Mouse (Mus musculus) forebrain, embryonic 15.5 days (tissue): ENCODE results near the gene Plek. TPM values are rescaled to one million over a fixed set of nuclear protein-coding genes. Genes with fewer than 3 reads are reported as not detected.

ENCODE experiments used
- ATAC-seq: fragments of 200-750 bp; cut with Nextera tagmentation; replicated peaks from 2 replicates; pipeline ENCODE4 v1.8.0; 2017; ENCODE audit warnings: mild to moderate bottlenecking, moderate TSS enrichment, moderate library complexity
- H3K27ac ChIP-seq: fragments of 300-500 bp; sonication (generic); replicated peaks from 2 replicates; pipeline ENCODE4 v1.5.1; 2015; ENCODE audit warnings: mild to moderate bottlenecking, inconsistent platforms
- H3K27me3 ChIP-seq: fragments of 300-500 bp; sonication (generic); 2 replicates; pipeline ENCODE4 v1.6.1; 2015; ENCODE audit warnings: inconsistent platforms
- H3K36me3 ChIP-seq: fragments of 300-500 bp; sonication (generic); 2 replicates; pipeline ENCODE4 v1.6.1; 2015; ENCODE audit warnings: mild to moderate bottlenecking, inconsistent platforms
- H3K4me1 ChIP-seq: fragments of 300-500 bp; sonication (generic); 2 replicates; pipeline ENCODE4 v1.6.1; 2015; ENCODE audit warnings: inconsistent platforms
- H3K4me2 ChIP-seq: fragments of 300-500 bp; sonication (generic); replicated peaks from 2 replicates; pipeline ENCODE4 v1.6.1; 2015; ENCODE audit warnings: mild to moderate bottlenecking, inconsistent platforms
- H3K4me3 ChIP-seq: fragments of 300-500 bp; sonication (generic); 2 replicates; pipeline ENCODE4 v1.5.1; 2015; ENCODE audit warnings: mild to moderate bottlenecking, inconsistent platforms
- H3K9ac ChIP-seq: fragments of 300-500 bp; sonication (generic); replicated peaks from 2 replicates; pipeline ENCODE4 v1.6.1; 2015; ENCODE audit warnings: mild to moderate bottlenecking, inconsistent platforms
- H3K9me3 ChIP-seq: fragments of 300-500 bp; sonication (generic); 2 replicates; pipeline ENCODE4 v1.6.1; 2016; ENCODE audit warnings: inconsistent platforms
- WGBS: fragments of 180-500 bp; shearing (Covaris S2); methylation state at CpG from one replicate; pipeline ENCODE4 v1.1.7; 2015; ENCODE audit warnings: mixed read lengths; 5-methylcytosine and 5-hydroxymethylcytosine counted together
- polyA plus RNA-seq: library from polyadenylated mRNA; unstranded; fragments of >200 nt; fragmentation: Nextera tagmentation; extraction: Ambion mirVana; gene quantifications from 2 replicates; pipeline ENCODE4 v1.2.1, GENCODE M21; 2015

Plek gene
- polyA plus RNA-seq, 1 experiment from 2014 or later, result 2.5 TPM

DNA sequence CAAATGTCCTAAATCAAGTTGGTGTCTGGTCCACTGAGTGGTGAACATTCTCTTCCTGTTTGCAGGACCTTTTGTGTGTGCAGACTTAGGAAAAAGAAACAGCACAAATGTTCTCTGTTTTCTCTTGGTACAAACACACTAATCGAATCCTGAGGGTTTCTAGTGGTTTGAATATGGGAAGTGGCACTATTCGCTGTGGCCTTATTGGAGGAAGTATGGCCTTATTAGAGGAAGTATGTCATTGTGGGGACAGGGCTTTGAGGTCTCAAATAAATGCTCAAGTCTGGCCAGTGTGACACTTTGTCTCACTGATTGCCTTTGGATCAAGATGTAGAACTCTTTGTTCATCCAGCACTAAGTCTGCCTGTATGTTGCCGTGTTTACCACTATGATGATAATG is 120.0 kb downstream of the Plek start:
- no peak overlapping the region for H3K27ac ChIP-seq
- no peak overlapping the region for H3K4me3 ChIP-seq
- no peaks in the 10 kb centered on the region for H3K9me3 ChIP-seq
- no peak for ATAC-seq
- H3K4me1 ChIP-seq, result no peaks in the 10 kb centered on the region
- H3K4me2 ChIP-seq, result no peak overlapping the region
- no peak overlapping the region for H3K9ac ChIP-seq
- WGBS, result 95% methylated on average over 3 of the region's 3 CpGs
- no peaks in the 10 kb centered on the region for H3K27me3 ChIP-seq
- no peaks in the 10 kb centered on the region for H3K36me3 ChIP-seq

Other genes with a start within 250 kb of the Plek start
- gene Fbxo48, start 101.0 kb downstream of the Plek start, polyA plus RNA-seq, result 0.98 and 1.1 TPM in 2 replicates
- gene Cnrip1, start 795 bp downstream of the Plek start, polyA plus RNA-seq, result 115 and 130 TPM in 2 replicates
- gene Ppp3r1, start 106.9 kb upstream of the Plek start, polyA plus RNA-seq, result 166 and 176 TPM in 2 replicates
- 19.2 and 20.7 TPM in 2 replicates for gene Wdr92, start 129.7 kb upstream of the Plek start, polyA plus RNA-seq
- 41.0 and 41.5 TPM in 2 replicates for gene Pno1, start 159.2 kb upstream of the Plek start, polyA plus RNA-seq
- 104 and 114 TPM in 2 replicates for gene C1d, start 205.2 kb upstream of the Plek start, polyA plus RNA-seq